Comparison of ENCODE assay signal across 12 mouse cellular contexts in genomic region chr3:60504775-60505430, GRCm38 (mm10). TPM values are rescaled to one million over a fixed set of nuclear protein-coding genes. Genes with fewer than 3 reads are reported as not detected.
DNase-seq lines count a peak whose midpoint lies in the region; ATAC-seq and TF ChIP-seq lines count a peak whose summit lies in the region.
"Had no signal": no experiment of that assay in that cellular context is flagged by ENCODE, and none has a peak within 500 bp of the region (broad histone marks: within the 10 kb centered on the region; RNA-seq: fewer than 3 reads in every experiment).

No protein-coding gene starts in this region.

- no peak for TF ChIP-seq CTCF in lung, adult 2 months (IDR thresholded peaks at IDR 0.05; ENCODE audit: insufficient read depth, low read length)

- H3K36me3 ChIP-seq in erythroblast, embryonic 14.5 days (ENCODE audit: control insufficient read depth) = peaks cover 27% of the 10 kb centered on the region
- H3K36me3 ChIP-seq in liver, embryonic 12.5 days = peaks cover 10% of the 10 kb centered on the region; the same call in 1 of the 2 replicates
- no peaks in the 10 kb centered on the region for H3K36me3 ChIP-seq in stomach, embryonic 15.5 days
- H3K36me3 ChIP-seq: forebrain, embryonic 12.5 days; neural tube, embryonic 13.5 days had no signal

- H3K4me2 ChIP-seq in liver, embryonic 12.5 days = peak overlapping the region; percentile 89
- H3K4me2 ChIP-seq in stomach, embryonic 15.5 days = peak overlapping the region; percentile 29; the same call in 1 of the 2 replicates
- H3K4me2 ChIP-seq: forebrain, embryonic 12.5 days; neural tube, embryonic 13.5 days had no signal

- no peak for TF ChIP-seq POLR2A in lung, adult 2 months (IDR thresholded peaks at IDR 0.05; ENCODE audit: borderline replicate concordance, extremely low read depth, low read depth, low read length)

- peak overlapping the region; percentile 65; the same call in 1 of the 2 replicates for H3K27ac ChIP-seq in liver, embryonic 12.5 days
- H3K27ac ChIP-seq in stomach, embryonic 15.5 days = no peak overlapping the region
- H3K27ac ChIP-seq: forebrain, embryonic 12.5 days; neural tube, embryonic 13.5 days had no signal

- H3K27me3 ChIP-seq in erythroblast, embryonic 14.5 days (ENCODE audit: control insufficient read depth) = no peaks in the 10 kb centered on the region
- H3K27me3 ChIP-seq in liver, embryonic 12.5 days (replicated peaks) = no peaks in the 10 kb centered on the region
- no peaks in the 10 kb centered on the region for H3K27me3 ChIP-seq in stomach, embryonic 15.5 days (replicated peaks)
- H3K27me3 ChIP-seq: forebrain, embryonic 12.5 days; neural tube, embryonic 13.5 days had no signal

- DNase-seq in lung, adult 2 months = no peak
- no peak for DNase-seq in lung, postnatal 4 days
- DNase-seq in ovary, adult 18-20 months (ENCODE audit: low spot score) = no peak
- no peak for DNase-seq in kidney, adult 18-20 months
- DNase-seq: cerebellum, postnatal 36 days had no signal

- H3K4me1 ChIP-seq in erythroblast, embryonic 14.5 days (ENCODE audit: control insufficient read depth) = peaks cover 77% of the 10 kb centered on the region
- peaks cover 34% of the 10 kb centered on the region for H3K4me1 ChIP-seq in lung, adult 2 months (ENCODE audit: control insufficient read depth, insufficient read depth, low read length)
- H3K4me1 ChIP-seq in liver, embryonic 12.5 days = peaks cover 73% of the 10 kb centered on the region
- peaks cover 7% of the 10 kb centered on the region; the same call in 1 of the 2 replicates for H3K4me1 ChIP-seq in stomach, embryonic 15.5 days

- peak overlapping the region; percentile 97 for H3K4me3 ChIP-seq in erythroblast, embryonic 14.5 days (replicated peaks)
- peak overlapping the region; percentile 26 for H3K4me3 ChIP-seq in lung, adult 2 months (replicated peaks; ENCODE audit: extremely low read depth, low read depth, low read length)
- peak overlapping the region; percentile 36 for H3K4me3 ChIP-seq in liver, embryonic 12.5 days
- H3K4me3 ChIP-seq in stomach, embryonic 15.5 days (replicated peaks) = no peak overlapping the region
- H3K4me3 ChIP-seq: forebrain, embryonic 12.5 days; neural tube, embryonic 13.5 days had no signal

- H3K9ac ChIP-seq in liver, embryonic 12.5 days = peak overlapping the region; percentile 58
- H3K9ac ChIP-seq in stomach, embryonic 15.5 days = no peak overlapping the region
- H3K9ac ChIP-seq: forebrain, embryonic 12.5 days; neural tube, embryonic 13.5 days had no signal

- H3K9me3 ChIP-seq in erythroblast, embryonic 14.5 days (ENCODE audit: control insufficient read depth, low read length) = no peaks in the 10 kb centered on the region
- H3K9me3 ChIP-seq in liver, embryonic 12.5 days (replicated peaks) = no peaks in the 10 kb centered on the region
- no peaks in the 10 kb centered on the region for H3K9me3 ChIP-seq in stomach, embryonic 15.5 days
- H3K9me3 ChIP-seq: forebrain, embryonic 12.5 days; neural tube, embryonic 13.5 days had no signal

- ATAC-seq in erythroblast, adult 5-6 weeks (replicated peaks; ENCODE audit: low FRiP score, poor library complexity, severe bottlenecking) = no peak
- ATAC-seq in liver, embryonic 12.5 days = no peak
- ATAC-seq in stomach, embryonic 15.5 days (ENCODE audit: insufficient read depth, low FRiP score, low read depth) = no peak
- ATAC-seq: inflammation-experienced regulatory T-cells, adult 6 months had no signal

- 20% methylated on average over 5 of the region's 5 CpGs for WGBS in lung, adult 2 months
- WGBS in liver, embryonic 12.5 days (ENCODE audit: insufficient replicate concordance) = 48% methylated on average over 5 of the region's 5 CpGs
- 37% methylated on average over 5 of the region's 5 CpGs for WGBS in stomach, embryonic 15.5 days

RNA-seq across cellular contexts. Expression of gene Mbnl1, which starts 32.3 kb away (rescaled TPM):
- 1.3 and 1.6 TPM in 2 replicates for polyA plus RNA-seq in erythroblast, embryonic 14.5 days (2012)
- total RNA-seq in erythroblast, adult 5-6 weeks (2015; ENCODE audit: low replicate concordance) = 251 and 271 TPM in 2 replicates
- 225 and 231 TPM in 2 replicates for total RNA-seq in erythroblast, adult 5-6 weeks (2017; ENCODE audit: low replicate concordance)
- 97.9 and 103 TPM in 2 replicates for polyA plus RNA-seq in lung, adult 2 months (2012; rRNA removed)
- polyA plus RNA-seq in liver, embryonic 12.5 days (2016; fragmentation: Nextera tagmentation; extraction: Ambion mirVana) = 169 and 171 TPM in 2 replicates
- 104 and 107 TPM in 2 replicates for polyA plus RNA-seq in stomach, embryonic 15.5 days (2015; fragmentation: Nextera tagmentation; extraction: Ambion mirVana)

Comparison
In these comparisons a context has a peak if more than half of its experiments do, and no peak if none do; other contexts are left out.
1. RNA of gene Mbnl1, which starts 32.3 kb away (polyA plus RNA-seq): 169 to 171 TPM in liver, embryonic 12.5 days, 104 to 107 TPM in stomach, embryonic 15.5 days and 97.9 to 103 TPM in lung, adult 2 months; 1.3 to 1.6 TPM in erythroblast, embryonic 14.5 days; every median in the first group is over 10 times any median in the second.